Mouse (Mus musculus): Measurements from ENCODE around the gene Esyt2.

DNA sequence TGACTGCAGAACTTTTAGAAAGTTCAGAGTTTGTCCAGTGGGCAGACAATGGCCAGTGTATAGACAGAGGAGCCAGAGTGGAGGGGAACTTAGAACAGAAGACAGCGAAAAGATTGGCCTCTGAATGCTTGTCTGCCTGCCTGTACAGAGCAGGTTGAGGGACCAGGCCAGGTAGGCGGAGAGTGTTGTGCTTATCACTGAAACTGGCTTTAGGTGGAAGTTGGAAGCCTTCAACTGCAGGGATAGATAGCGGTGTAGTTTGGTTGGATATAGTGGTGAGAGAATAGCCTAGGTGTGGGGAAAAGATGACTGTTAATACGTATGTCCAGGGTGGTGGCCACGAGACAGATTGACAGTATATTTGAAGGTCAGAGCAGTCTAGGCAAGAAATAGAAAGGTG is 126.9 kb downstream of the Esyt2 start:
- TF ChIP-seq CTCF (IDR thresholded peaks at IDR 0.05; ENCODE audit: borderline replicate concordance, control insufficient read depth, extremely low read depth, insufficient read depth, low read length, poor library complexity) (no peak), POLR2A (IDR thresholded peaks at IDR 0.05; ENCODE audit: control insufficient read depth, extremely low read depth, insufficient read depth, low read length, poor library complexity) (no peak)
